Mouse (Mus musculus) kidney, postnatal 10 days (tissue): ENCODE results near the gene Arhgef7.

Experiments
- DNase-seq: peaks from one replicate; pipeline ENCODE4 v3.0.0; 2021; ENCODE audit warnings: mixed read lengths

The Arhgef7 gene

DNA sequence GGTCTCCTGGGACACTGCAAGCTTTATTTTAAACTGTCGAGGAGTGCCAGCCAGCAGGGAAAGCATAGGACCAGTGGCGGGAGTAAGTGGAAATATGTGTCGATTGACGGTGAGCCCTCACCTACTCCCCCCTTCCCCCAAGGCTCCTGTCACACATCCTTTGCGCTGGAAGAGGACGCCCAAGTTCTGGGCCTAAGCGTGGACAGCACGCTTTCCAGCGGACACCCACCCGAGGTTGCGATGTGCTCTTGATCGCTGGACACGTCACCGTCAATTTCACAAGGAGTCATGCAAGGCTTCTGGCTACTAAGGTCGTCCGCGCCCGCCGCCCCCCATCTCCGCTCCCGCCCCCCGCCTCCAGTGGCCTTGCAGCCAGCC lies 259 bp upstream of the Arhgef7 start:
- no peak for DNase-seq

DNA sequence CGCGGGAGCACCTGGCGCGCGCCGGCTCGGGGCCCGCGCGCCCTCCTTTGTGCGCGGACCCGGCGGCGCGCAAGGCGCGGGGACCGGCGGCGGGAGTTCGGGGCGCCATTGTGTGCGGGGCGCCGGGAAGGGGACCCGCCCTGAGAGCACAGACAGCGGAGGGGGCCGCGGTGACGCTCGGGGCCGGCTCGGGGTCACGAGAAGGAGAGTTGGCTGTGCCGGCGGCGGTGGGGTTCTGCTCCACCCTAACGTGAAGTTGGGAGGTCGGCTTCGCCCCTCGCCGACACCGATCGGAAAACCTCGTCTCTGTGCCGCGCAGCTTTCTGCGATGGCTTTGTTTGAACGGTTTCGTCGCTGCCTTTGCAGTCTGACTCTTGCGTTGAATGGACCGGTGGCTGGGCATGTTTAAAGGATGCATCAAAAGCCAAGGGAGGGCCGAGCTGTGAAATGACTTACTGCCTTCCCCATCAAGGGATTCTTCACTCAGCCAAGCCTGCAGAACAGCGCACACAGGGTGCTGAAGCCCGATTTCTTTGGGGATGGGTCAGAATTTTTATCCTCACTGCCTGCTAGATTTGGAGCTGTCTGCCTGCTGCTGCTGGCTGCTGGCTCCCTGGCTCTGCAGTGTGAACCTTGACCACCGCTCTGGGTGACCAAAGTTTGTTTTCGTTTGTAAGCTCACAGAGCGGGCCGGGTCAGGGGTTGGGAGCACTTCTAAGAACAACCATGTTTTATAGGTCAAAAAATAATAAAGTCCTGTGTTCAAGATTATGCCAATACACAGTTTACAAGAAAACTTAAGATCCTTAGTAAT lies 1.2 kb downstream of the Arhgef7 start:
- peak; percentile 67 for DNase-seq

- peak; percentile 50 for DNase-seq
These were observed 2.9 kb downstream of the Arhgef7 start for GRCm38 (mm10) chr8:11730271-11730940.

DNA sequence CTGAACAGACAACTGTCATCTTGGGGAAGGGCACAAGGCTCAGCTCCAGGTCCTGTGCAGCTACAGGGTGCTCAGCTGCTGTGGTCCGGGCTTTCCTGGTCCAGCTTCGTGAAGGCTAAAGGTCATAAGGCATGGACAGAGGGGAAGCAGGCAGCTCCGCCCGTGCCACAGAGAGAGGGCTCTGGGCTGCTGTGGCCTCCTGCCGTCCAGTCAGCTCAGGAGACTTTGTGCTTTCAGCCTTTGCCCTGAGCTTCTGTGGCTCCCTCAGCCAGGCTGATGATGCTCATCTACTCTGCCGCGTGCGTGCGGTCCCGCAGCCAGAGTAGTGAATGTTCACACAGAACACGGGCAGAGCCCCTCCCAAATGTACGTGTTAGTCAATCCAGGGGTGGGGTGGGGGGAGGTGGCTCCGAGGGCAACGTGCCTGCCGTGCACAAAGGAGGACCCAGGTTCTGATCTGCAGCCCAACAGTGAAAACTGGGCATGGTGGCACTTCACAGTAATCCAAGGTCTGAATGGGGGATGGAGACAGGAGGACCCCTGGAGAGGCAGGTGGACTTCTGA lies 8.2 kb downstream of the Arhgef7 start:
- DNase-seq = peak; percentile 50

DNA sequence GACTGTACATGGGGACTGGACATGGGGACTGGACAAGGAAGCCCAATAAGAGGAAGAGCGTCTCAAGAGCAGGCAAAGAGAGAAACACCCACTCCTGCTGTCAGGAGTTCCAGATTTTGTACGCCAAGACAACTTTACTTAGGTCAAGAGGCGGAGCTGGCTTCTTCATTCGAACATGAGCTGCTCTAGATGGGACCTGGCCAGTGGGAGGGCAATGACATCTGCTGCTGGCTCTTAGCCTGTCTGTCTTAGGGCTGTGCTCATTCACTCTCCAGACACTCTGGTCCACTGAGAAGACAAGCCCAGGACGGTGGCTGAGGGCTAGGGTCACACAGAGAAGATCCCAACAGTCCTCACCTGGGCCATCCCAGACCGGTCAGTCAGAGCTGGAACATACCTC lies 9.6 kb downstream of the Arhgef7 start:
- no peak for DNase-seq

- no peak for DNase-seq
These were observed 11.6 kb downstream of the Arhgef7 start for GRCm38 (mm10) chr8:11739082-11739481.

- DNase-seq = no peak
These were observed 13.3 kb downstream of the Arhgef7 start for GRCm38 (mm10) chr8:11740857-11741256.

DNA sequence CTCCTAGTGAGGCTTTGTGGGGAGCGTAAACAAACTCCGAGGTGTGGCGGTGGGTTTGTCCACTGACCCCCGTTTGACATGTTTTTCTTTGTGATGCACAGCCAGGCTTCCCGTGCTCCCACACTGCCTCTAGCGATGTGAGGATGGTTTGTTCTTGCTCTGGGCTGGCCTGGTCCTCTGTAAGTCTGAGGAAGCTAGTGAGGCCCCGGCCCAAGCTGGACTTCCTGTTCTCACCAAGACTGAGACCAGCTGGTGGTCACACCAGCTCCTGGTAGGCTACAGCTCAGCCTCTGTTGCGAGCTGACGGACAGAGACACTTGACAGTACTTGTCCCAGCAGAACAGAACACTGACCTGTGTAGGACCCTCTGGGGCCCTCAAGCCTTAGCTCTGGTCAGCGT lies 16.1 kb downstream of the Arhgef7 start:
- DNase-seq = peak; percentile 52

GRCm38 (mm10) chr8:11746850-11747600 lies 19.5 kb downstream of the Arhgef7 start:
- DNase-seq = peak; percentile 36

DNA sequence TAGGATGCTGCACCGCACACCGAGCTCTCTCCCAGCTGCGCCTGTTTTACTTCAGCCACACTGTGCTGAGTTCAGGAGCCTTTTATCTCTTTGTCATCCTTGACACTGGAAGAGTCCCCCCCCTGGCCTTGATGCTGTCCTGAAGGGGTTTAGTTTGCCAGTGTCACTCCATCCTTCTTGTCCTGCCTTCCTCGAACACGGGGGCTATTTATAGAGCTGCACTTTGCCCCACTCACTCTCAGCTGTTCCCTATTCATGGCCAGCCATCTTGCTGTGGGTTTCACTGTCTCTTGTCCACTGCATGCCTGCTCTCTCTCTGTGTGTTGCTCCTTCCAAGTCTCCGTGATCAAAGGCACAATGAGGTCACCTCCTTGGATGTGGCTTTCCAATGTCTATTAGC lies 22.0 kb downstream of the Arhgef7 start:
- DNase-seq = no peak

DNA sequence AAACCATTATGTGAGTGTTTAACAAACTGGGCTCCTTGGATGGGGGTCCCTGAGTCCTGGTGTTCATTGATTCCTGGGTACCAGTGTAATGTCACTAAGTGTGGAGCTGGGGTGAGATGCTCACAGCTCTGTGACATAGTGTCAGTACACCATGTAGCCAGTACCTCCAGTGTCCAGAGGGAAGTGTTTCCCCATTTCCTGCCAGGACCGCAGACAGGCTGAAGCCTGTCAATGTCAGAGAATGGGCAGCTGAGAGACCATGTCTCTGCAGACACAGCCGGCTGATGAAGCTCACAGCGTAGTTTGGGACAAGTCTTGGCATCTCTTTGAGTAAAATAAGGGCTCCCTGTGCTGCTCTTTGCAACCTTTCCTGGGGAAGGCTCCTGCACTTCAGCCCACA lies 24.8 kb downstream of the Arhgef7 start:
- DNase-seq = no peak

DNA sequence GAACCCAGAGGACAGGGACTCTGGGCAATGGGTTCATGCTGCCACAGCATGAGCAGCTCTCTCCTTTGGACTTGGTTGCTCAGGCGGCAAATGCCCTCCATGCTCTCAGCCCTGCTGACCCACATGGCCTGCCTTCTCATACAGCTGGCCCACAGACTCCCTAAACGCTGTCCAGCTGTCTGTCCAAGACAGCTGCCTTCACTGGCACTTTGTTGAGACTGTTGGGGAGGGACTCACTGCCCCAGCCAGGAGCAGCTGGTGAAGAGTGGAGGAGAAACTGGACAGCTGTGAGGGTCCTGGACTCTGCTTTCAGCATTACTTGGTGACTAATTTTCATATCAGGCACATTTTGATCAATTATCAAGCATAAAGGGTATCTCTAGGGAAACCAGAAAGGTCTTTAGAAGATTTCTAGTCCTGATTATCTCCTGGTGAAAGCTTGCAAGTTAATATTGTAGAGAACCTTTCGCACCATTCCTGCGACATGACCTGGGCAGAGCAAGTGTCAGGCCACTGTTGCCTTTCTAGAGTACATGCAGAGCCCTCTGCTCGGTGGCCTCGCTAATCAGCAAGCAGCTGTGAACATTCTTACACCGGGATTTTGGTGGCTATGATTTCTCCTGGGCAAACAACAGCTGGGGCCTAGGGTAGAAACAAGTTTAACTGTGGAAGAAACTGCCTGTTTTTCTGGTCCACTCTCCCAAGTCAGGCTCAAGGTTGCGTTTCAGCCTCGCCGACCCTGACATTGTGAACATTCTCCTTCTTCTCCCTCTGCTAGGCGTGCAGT lies 25.8 kb downstream of the Arhgef7 start:
- no peak for DNase-seq

DNA sequence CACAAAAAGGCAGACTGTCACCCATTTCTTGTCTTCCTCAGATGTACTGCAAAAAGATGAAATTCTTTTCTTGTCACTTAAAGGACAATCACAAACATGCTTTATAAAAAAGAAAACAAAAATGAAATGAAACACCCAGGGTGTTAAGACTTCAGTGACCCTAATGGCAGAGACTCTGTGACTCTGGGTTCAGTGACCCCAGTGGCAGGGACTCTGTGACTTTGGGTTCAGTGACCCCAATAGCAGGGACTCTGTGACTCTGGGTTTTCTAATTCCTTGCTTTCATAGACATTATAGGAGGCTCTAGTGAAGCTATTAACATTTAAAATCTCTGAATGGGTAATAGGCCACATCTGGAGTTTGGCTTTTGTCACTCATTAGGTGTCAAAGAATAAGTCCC lies 27.2 kb downstream of the Arhgef7 start:
- DNase-seq = no peak

DNA sequence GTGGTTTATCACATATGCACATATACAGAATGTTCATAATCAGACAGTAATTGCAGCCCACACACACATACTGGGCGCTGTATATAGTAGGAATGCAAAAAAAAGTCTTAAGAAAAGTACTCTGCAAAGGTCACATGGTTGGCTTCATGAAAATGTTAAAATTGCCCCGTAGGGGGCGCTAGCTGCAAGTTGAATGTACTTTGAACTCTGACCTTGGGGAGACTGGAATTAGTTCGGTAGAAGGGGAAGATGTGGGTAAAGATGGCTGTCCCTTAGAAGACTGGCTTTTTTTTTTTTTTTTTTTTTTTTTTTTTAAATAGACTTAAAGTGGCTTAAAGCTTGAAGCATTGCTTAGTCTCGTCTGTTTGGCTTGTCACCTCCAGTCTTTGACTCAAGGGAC lies 28.4 kb downstream of the Arhgef7 start:
- DNase-seq = peak; percentile 78

GRCm38 (mm10) chr8:11757568-11758481 lies 30.3 kb downstream of the Arhgef7 start:
- peak; percentile 96 for DNase-seq

DNA sequence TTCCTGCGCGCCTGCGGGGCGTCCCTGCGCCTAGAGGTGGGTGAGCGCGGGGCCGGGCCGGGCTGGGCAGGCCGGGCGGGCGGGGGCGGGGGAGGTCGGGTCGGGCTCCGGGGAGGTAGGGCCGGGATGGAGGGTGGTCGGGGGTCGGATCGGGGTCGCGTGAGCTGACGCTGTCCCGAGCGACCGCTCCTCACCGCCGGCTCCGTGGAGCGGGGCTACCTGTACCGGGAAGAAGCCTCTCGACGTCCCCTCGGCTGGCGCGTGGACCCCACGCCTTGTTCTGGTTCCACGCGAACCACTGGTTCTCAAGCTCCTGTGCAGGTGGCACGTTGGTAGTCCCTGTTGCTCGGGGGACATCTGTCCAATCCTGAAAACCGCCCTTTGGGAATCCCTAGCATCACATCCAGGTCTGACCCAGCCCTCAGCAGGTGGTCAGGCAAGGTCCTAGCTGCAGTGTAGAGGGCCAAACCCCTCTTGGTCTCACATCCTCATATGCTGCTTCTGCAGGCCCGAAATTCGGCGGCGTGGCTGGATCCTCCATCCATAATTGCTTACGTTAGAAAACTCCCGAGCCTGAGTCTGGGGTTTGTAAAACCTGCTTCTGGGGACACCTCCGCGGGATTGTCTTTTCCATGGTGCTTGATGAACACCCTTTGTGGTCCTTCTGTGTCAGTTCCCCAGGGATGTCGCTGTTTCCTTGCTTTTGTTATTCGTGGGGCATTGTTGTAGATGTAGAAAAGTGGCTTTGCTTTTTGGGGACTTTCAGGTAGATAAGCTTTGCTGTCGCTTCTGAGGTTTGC lies 31.2 kb downstream of the Arhgef7 start:
- no peak for DNase-seq

- no peak for DNase-seq
These were observed 34.0 kb downstream of the Arhgef7 start for GRCm38 (mm10) chr8:11761551-11761950.

GRCm38 (mm10) chr8:11762048-11762447 lies 34.5 kb downstream of the Arhgef7 start:
- DNase-seq = no peak

GRCm38 (mm10) chr8:11762821-11763220 lies 35.3 kb downstream of the Arhgef7 start:
- DNase-seq = no peak

- DNase-seq = no peak
These were observed 39.8 kb downstream of the Arhgef7 start for GRCm38 (mm10) chr8:11767213-11767840.
